Mouse (Mus musculus): ENCODE measurements around the gene Olfr810. TPM values are rescaled to one million over a fixed set of nuclear protein-coding genes. Genes with fewer than 3 reads are reported as not detected.

The Olfr810 gene
- not detected for polyA plus RNA-seq (2017; shearing (Covaris generic))

GRCm38 (mm10) chr10:129794817-129795216 lies at the start of gene Olfr810:
Gene Olfr810, minus strand, starts transcription at chr10:129794917.

DNA sequence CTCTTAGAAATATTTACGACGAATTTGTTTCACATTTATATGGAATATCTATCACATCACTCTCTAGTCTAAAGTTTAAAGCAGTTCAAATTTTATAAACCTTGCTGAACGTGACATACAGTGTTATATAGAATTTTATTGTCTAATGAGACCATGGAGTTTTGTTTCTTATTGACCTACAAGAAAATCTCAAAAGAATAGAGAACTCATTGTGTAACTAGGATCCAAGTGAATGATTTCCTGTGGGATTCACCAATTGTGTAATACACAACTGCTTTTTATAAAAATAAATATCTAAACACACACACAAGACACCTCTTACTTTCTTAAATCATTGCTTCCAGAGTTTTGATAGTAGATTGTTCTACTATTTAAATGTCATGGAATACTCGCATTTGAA lies 9.6 kb upstream of the Olfr810 start, which contains the start of gene Olfr811:
Gene Olfr811 (minus strand): TSS at position 101 of the 400 bp plus-strand sequence.

GRCm38 (mm10) chr10:129774338-129774737 lies 20.4 kb downstream of the Olfr810 start, which contains the start of gene Olfr809:
Gene Olfr809, plus strand, starts transcription at chr10:129774638.

DNA sequence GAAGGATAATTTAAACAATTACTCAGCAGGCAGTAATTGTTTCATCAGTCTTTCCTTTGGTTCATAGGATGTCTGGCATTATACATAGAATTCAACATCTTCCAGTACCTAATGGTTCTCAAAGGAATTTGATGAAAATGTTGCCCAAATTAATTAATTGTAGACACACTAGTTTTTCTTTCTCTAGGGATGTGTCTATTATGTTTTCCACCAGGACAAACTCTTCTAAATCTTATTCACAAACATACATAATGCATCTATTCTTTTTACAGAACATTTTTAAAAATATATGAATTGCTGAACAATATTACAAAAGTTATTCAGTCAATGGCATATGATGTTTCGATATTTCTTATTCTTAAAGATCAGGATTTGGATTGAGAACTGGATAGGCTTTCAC lies 29.5 kb downstream of the Olfr810 start, which contains the start of gene Olfr808:
Gene Olfr808 (plus strand): TSS at position 301 of the 400 bp plus-strand sequence.

GRCm38 (mm10) chr10:129757693-129758092 lies 37.0 kb downstream of the Olfr810 start, which contains the start of gene Olfr807:
Gene Olfr807, minus strand, starts transcription at chr10:129757793.

DNA sequence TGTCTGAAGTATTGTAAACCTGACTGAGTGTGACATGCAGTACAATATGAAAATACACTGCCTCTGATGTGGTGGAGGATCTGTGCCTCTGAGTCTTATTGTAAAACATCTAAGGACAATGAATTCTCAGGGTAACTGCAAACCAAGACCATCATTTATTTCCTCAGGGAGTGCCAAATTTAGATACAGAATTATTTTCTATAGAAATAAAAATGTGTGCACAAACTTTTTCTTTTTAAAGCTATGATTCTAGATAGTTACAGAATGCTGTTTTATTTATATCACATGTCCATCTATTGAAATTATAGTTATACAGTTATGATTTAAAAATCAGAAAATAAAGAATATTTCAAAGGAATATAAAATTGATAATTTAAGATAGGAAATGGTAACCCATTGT lies 52.9 kb downstream of the Olfr810 start, which contains the start of gene Olfr806:
Gene Olfr806 (minus strand): TSS at position 101 of the 400 bp plus-strand sequence.

Other genes with a start within 250 kb of the Olfr810 start
- gene Olfr794, start 227.3 kb downstream of the Olfr810 start, polyA plus RNA-seq (2017; shearing (Covaris generic)), result not detected
- not detected for gene Olfr796, start 182.3 kb downstream of the Olfr810 start, polyA plus RNA-seq (2017; shearing (Covaris generic))
- gene Olfr798, start 167.0 kb downstream of the Olfr810 start, polyA plus RNA-seq (2017; shearing (Covaris generic)), result 0.14 TPM
- gene Olfr799, start 157.4 kb downstream of the Olfr810 start, polyA plus RNA-seq (2017; shearing (Covaris generic)), result not detected
- gene Olfr800, start 137.2 kb downstream of the Olfr810 start, polyA plus RNA-seq (2017; shearing (Covaris generic)), result not detected
- gene Olfr801, start 121.1 kb downstream of the Olfr810 start, polyA plus RNA-seq (2017; shearing (Covaris generic)), result not detected
- not detected for gene Olfr802, start 106.7 kb downstream of the Olfr810 start, polyA plus RNA-seq (2017; shearing (Covaris generic))
- not detected for gene Olfr803, start 100.6 kb downstream of the Olfr810 start, polyA plus RNA-seq (2017; shearing (Covaris generic))
- gene Olfr804, start 91.7 kb downstream of the Olfr810 start, polyA plus RNA-seq (2017; shearing (Covaris generic)), result not detected
- gene Olfr805, start 65.5 kb downstream of the Olfr810 start, polyA plus RNA-seq (2017; shearing (Covaris generic)), result not detected
- 0.16 TPM for gene Olfr806, start 53.0 kb downstream of the Olfr810 start, polyA plus RNA-seq (2017; shearing (Covaris generic))
- gene Olfr807, start 37.1 kb downstream of the Olfr810 start, polyA plus RNA-seq (2017; shearing (Covaris generic)), result not detected
- not detected for gene Olfr808, start 29.4 kb downstream of the Olfr810 start, polyA plus RNA-seq (2017; shearing (Covaris generic))
- not detected for gene Olfr809, start 20.3 kb downstream of the Olfr810 start, polyA plus RNA-seq (2017; shearing (Covaris generic))
- not detected for gene Olfr811, start 9.5 kb upstream of the Olfr810 start, polyA plus RNA-seq (2017; shearing (Covaris generic))
- not detected for gene Olfr812, start 51.2 kb upstream of the Olfr810 start, polyA plus RNA-seq (2017; shearing (Covaris generic))
- not detected for gene Olfr813, start 60.5 kb upstream of the Olfr810 start, polyA plus RNA-seq (2017; shearing (Covaris generic))
- gene Olfr814, start 84.9 kb upstream of the Olfr810 start, polyA plus RNA-seq (2017; shearing (Covaris generic)), result 0.16 TPM
- not detected for gene Olfr815, start 111.0 kb upstream of the Olfr810 start, polyA plus RNA-seq (2017; shearing (Covaris generic))
- 0.66 TPM for gene Olfr816, start 120.7 kb upstream of the Olfr810 start, polyA plus RNA-seq (2017; shearing (Covaris generic))
- not detected for gene Olfr818, start 154.2 kb upstream of the Olfr810 start, polyA plus RNA-seq (2017; shearing (Covaris generic))
- gene Olfr819, start 172.3 kb upstream of the Olfr810 start, polyA plus RNA-seq (2017; shearing (Covaris generic)), result not detected
- gene Olfr247, start 181.2 kb upstream of the Olfr810 start, polyA plus RNA-seq (2017; shearing (Covaris generic)), result not detected
- gene Gm10310, start 190.1 kb upstream of the Olfr810 start, polyA plus RNA-seq (2017; shearing (Covaris generic)), result 0.31 TPM
- gene Olfr820, start 217.7 kb upstream of the Olfr810 start, polyA plus RNA-seq (2017; shearing (Covaris generic)), result not detected
- not detected for gene Olfr821, start 235.4 kb upstream of the Olfr810 start, polyA plus RNA-seq (2017; shearing (Covaris generic))